Mouse (Mus musculus) embryonic fibroblast, embryonic 13.5 days (primary cell): ENCODE data around the gene Unc13d.

ENCODE experiments used
- CTCF ChIP-seq: IDR thresholded peaks from 2 replicates; pipeline ENCODE4 v1.5.1; 2011; ENCODE audit warnings: mild to moderate bottlenecking, control low read depth, low read length, moderate library complexity, borderline replicate concordance; ENCODE audit not compliant: insufficient read depth
- POLR2A ChIP-seq: IDR thresholded peaks from 2 replicates; pipeline ENCODE4 v1.6.1; 2011; ENCODE audit warnings: low read depth, mild to moderate bottlenecking, control low read depth, low read length, moderate library complexity

GRCm38 (mm10) chr11:116019360-116019791 lies 58.4 kb downstream of the Unc13d start:
- TF ChIP-seq CTCF: no peak
- no peak for TF ChIP-seq POLR2A
